Comparison of ENCODE assay signal across 8 mouse cellular contexts in genomic region chr9:50500467-50500973, GRCm38 (mm10). TPM values are rescaled to one million over a fixed set of nuclear protein-coding genes. Genes with fewer than 3 reads are reported as not detected.
A peak's percentile ranks its signal among the peaks of the same experiment; 100 is the strongest.
DNase-seq lines count a peak whose midpoint lies in the region; ATAC-seq and TF ChIP-seq lines count a peak whose summit lies in the region.

No protein-coding gene starts in this region.

- no peaks in the 10 kb centered on the region for H3K27me3 ChIP-seq in lung, embryonic 16.5 days (ENCODE audit: control insufficient read depth, insufficient read depth, low read depth, low read length)
- H3K27me3 ChIP-seq in forebrain, embryonic 11.5 days (ENCODE audit: control insufficient read depth, insufficient read depth, low read length): no peaks in the 10 kb centered on the region
- no peaks in the 10 kb centered on the region for H3K27me3 ChIP-seq in limb, embryonic 14.5 days (ENCODE audit: control insufficient read depth, insufficient read depth, low read length)
- H3K27me3 ChIP-seq in small intestine, adult 2 months (ENCODE audit: control insufficient read depth, insufficient read depth, low read length): no peaks in the 10 kb centered on the region

- ATAC-seq in lung, embryonic 16.5 days (ENCODE audit: low read depth): no peak
- no peak for ATAC-seq in forebrain, embryonic 11.5 days (replicated peaks; ENCODE audit: low FRiP score)
- ATAC-seq in limb, embryonic 14.5 days (ENCODE audit: low FRiP score, low read depth): no peak

- H3K27ac ChIP-seq in lung, embryonic 16.5 days (ENCODE audit: low read length): no peak overlapping the region
- H3K27ac ChIP-seq in forebrain, embryonic 11.5 days (ENCODE audit: low read depth, low read length): no peak overlapping the region
- H3K27ac ChIP-seq in limb, embryonic 14.5 days (replicated peaks; ENCODE audit: low read depth, low read length): no peak overlapping the region
- H3K27ac ChIP-seq in small intestine, adult 2 months (ENCODE audit: insufficient read depth, low read depth, low read length): no peak overlapping the region

- no peak for DNase-seq in lung, postnatal 14 days
- no peak for DNase-seq in forebrain, embryonic 11.5 days (ENCODE audit: low spot score)
- no peak for DNase-seq in limb, embryonic 14.5 days (ENCODE audit: low spot score)
- no peak for DNase-seq in left cerebral cortex, adult 8-10 months (ENCODE audit: low spot score in 2 of 2)
- no peak for DNase-seq in kidney, postnatal 10 days
- no peak for DNase-seq in left cerebral cortex, adult 11 months (ENCODE audit: low spot score)

- 61% methylated on average over 15 of the region's 15 CpGs for WGBS in lung, embryonic 16.5 days
- WGBS in forebrain, embryonic 11.5 days: 74% methylated on average over 15 of the region's 15 CpGs
- WGBS in limb, embryonic 14.5 days: 68% methylated on average over 15 of the region's 15 CpGs
- WGBS in small intestine, adult 2 months: 35% methylated on average over 15 of the region's 15 CpGs

- peak overlapping the region; percentile 64 for H3K4me2 ChIP-seq in lung, embryonic 16.5 days (ENCODE audit: low read depth, low read length)
- H3K4me2 ChIP-seq in forebrain, embryonic 11.5 days (ENCODE audit: low read depth, low read length, severe bottlenecking): peak overlapping the region; percentile 42
- H3K4me2 ChIP-seq in limb, embryonic 14.5 days (replicated peaks; ENCODE audit: low read depth, low read length, severe bottlenecking): peak overlapping the region; percentile 42

- H3K9ac ChIP-seq in lung, embryonic 16.5 days (ENCODE audit: low read length): peak overlapping the region; percentile 61
- no peak overlapping the region for H3K9ac ChIP-seq in forebrain, embryonic 11.5 days (ENCODE audit: low read length)
- H3K9ac ChIP-seq in limb, embryonic 14.5 days (ENCODE audit: low read depth, low read length, severe bottlenecking): no peak overlapping the region

- peak overlapping the region; percentile 49 for H3K4me3 ChIP-seq in lung, embryonic 16.5 days (ENCODE audit: low read length)
- no peak overlapping the region; the same call in 1 of the 2 replicates for H3K4me3 ChIP-seq in forebrain, embryonic 11.5 days (ENCODE audit: low read depth, low read length)
- peak overlapping the region; percentile 27 for H3K4me3 ChIP-seq in limb, embryonic 14.5 days (replicated peaks; ENCODE audit: low read length)
- peak overlapping the region; percentile 63 for H3K4me3 ChIP-seq in small intestine, adult 2 months (ENCODE audit: low read depth, low read length)

- no peaks in the 10 kb centered on the region for H3K9me3 ChIP-seq in lung, embryonic 16.5 days (ENCODE audit: control insufficient read depth, low read length)
- no peaks in the 10 kb centered on the region for H3K9me3 ChIP-seq in forebrain, embryonic 11.5 days (ENCODE audit: control insufficient read depth, low read length)
- no peaks in the 10 kb centered on the region for H3K9me3 ChIP-seq in limb, embryonic 14.5 days (ENCODE audit: control insufficient read depth, low read length)

- TF ChIP-seq CTCF in small intestine, adult 2 months (IDR thresholded peaks at IDR 0.05; ENCODE audit: extremely low read depth, insufficient read length, insufficient replicate concordance, low read depth, low read length): no peak

- no peaks in the 10 kb centered on the region for H3K36me3 ChIP-seq in lung, embryonic 16.5 days (ENCODE audit: control insufficient read depth, insufficient read depth, low read length)
- H3K36me3 ChIP-seq in forebrain, embryonic 11.5 days (ENCODE audit: control insufficient read depth, insufficient read depth, low read length): no peaks in the 10 kb centered on the region
- no peaks in the 10 kb centered on the region for H3K36me3 ChIP-seq in limb, embryonic 14.5 days (ENCODE audit: control insufficient read depth, insufficient read depth, low read length)
- no peaks in the 10 kb centered on the region for H3K36me3 ChIP-seq in small intestine, adult 2 months (ENCODE audit: control insufficient read depth, insufficient read depth, low read length)

- no peak for TF ChIP-seq POLR2A in limb, embryonic 14.5 days (IDR thresholded peaks at IDR 0.05; ENCODE audit: borderline replicate concordance, extremely low read depth, insufficient read depth, insufficient read length)
- no peak for TF ChIP-seq POLR2A in small intestine, adult 2 months (IDR thresholded peaks at IDR 0.05; ENCODE audit: low read depth, low read length)

- peaks cover 6% of the 10 kb centered on the region for H3K4me1 ChIP-seq in lung, embryonic 16.5 days (replicated peaks; ENCODE audit: control insufficient read depth, insufficient read depth, low read length)
- H3K4me1 ChIP-seq in forebrain, embryonic 11.5 days (replicated peaks; ENCODE audit: control insufficient read depth, insufficient read depth, low read length): no peaks in the 10 kb centered on the region; the same call in 1 of the 2 replicates
- no peaks in the 10 kb centered on the region for H3K4me1 ChIP-seq in limb, embryonic 14.5 days (ENCODE audit: control insufficient read depth, insufficient read depth, low read length)
- no peaks in the 10 kb centered on the region; the same call in 1 of the 2 replicates for H3K4me1 ChIP-seq in small intestine, adult 2 months (ENCODE audit: control insufficient read depth, insufficient read depth, insufficient read length, low read length)

RNA-seq across cellular contexts. Expression of gene Plet1, which starts 6.2 kb away (rescaled TPM):
- polyA plus RNA-seq in lung, embryonic 16.5 days (2015; fragmentation: Nextera tagmentation; extraction: Ambion mirVana): 4.1 and 8.3 TPM in 2 replicates
- polyA plus RNA-seq in forebrain, embryonic 11.5 days (2014; fragmentation: Nextera tagmentation; extraction: Ambion mirVana): 0.21 TPM in 1 of 2 replicates, not detected in the other
- 0.74 and 0.93 TPM in 2 replicates for polyA plus RNA-seq in limb, embryonic 14.5 days (2012; rRNA removed)
- 0.41 and 0.70 TPM in 2 replicates for polyA plus RNA-seq in limb, embryonic 14.5 days (2014; fragmentation: Nextera tagmentation; extraction: Ambion mirVana)
- 2.5 and 23.9 TPM in 2 replicates for polyA plus RNA-seq in small intestine, adult 2 months (2012; rRNA removed)
- not detected for total RNA-seq in left cerebral cortex, adult 8-10 months (2022)

RNA-seq across cellular contexts. Expression of gene Pts, which starts 28.0 kb away (rescaled TPM):
- polyA plus RNA-seq in lung, embryonic 16.5 days (2015; fragmentation: Nextera tagmentation; extraction: Ambion mirVana): 74.6 and 74.7 TPM in 2 replicates
- polyA plus RNA-seq in forebrain, embryonic 11.5 days (2014; fragmentation: Nextera tagmentation; extraction: Ambion mirVana): 77.5 and 93.5 TPM in 2 replicates
- 49.3 and 64.3 TPM in 2 replicates for polyA plus RNA-seq in limb, embryonic 14.5 days (2012; rRNA removed)
- polyA plus RNA-seq in limb, embryonic 14.5 days (2014; fragmentation: Nextera tagmentation; extraction: Ambion mirVana): 64.2 and 72.3 TPM in 2 replicates
- 10.4 and 14.9 TPM in 2 replicates for polyA plus RNA-seq in small intestine, adult 2 months (2012; rRNA removed)
- total RNA-seq in left cerebral cortex, adult 8-10 months (2022): 10 to 100 TPM; 28.2 to 31.7 (median 29.5) TPM

RNA-seq across cellular contexts. Expression of gene Il18, which starts 54.1 kb away (rescaled TPM):
- polyA plus RNA-seq in lung, embryonic 16.5 days (2015; fragmentation: Nextera tagmentation; extraction: Ambion mirVana): 5.0 and 6.5 TPM in 2 replicates
- 9.6 and 10.3 TPM in 2 replicates for polyA plus RNA-seq in forebrain, embryonic 11.5 days (2014; fragmentation: Nextera tagmentation; extraction: Ambion mirVana)
- polyA plus RNA-seq in limb, embryonic 14.5 days (2012; rRNA removed): 2.2 and 2.4 TPM in 2 replicates
- 2.4 and 2.9 TPM in 2 replicates for polyA plus RNA-seq in limb, embryonic 14.5 days (2014; fragmentation: Nextera tagmentation; extraction: Ambion mirVana)
- polyA plus RNA-seq in small intestine, adult 2 months (2012; rRNA removed): 5.7 and 11.2 TPM in 2 replicates
- 10 to 100 TPM; 20.2 to 26.5 (median 25.1) TPM for total RNA-seq in left cerebral cortex, adult 8-10 months (2022)

RNA-seq across cellular contexts. Expression of gene Bco2, which starts 54.5 kb away (rescaled TPM):
- polyA plus RNA-seq in lung, embryonic 16.5 days (2015; fragmentation: Nextera tagmentation; extraction: Ambion mirVana): 0.09 and 0.35 TPM in 2 replicates
- polyA plus RNA-seq in forebrain, embryonic 11.5 days (2014; fragmentation: Nextera tagmentation; extraction: Ambion mirVana): 0.33 and 0.63 TPM in 2 replicates
- 0.09 and 0.26 TPM in 2 replicates for polyA plus RNA-seq in limb, embryonic 14.5 days (2012; rRNA removed)
- polyA plus RNA-seq in limb, embryonic 14.5 days (2014; fragmentation: Nextera tagmentation; extraction: Ambion mirVana): 0.12 and 0.14 TPM in 2 replicates
- polyA plus RNA-seq in small intestine, adult 2 months (2012; rRNA removed): 5.5 and 8.5 TPM in 2 replicates
- 1 to 10 TPM; 4.1 to 4.8 (median 4.4) TPM for total RNA-seq in left cerebral cortex, adult 8-10 months (2022)
